Mouse (Mus musculus): Measurements from ENCODE around the gene Rwdd2a.
"Not testable (repeated sequence)": the region's sequence is repeated elsewhere in the genome, so short reads cannot be mapped to it uniquely, and the experiment has no call there.

The Rwdd2a gene

DNA sequence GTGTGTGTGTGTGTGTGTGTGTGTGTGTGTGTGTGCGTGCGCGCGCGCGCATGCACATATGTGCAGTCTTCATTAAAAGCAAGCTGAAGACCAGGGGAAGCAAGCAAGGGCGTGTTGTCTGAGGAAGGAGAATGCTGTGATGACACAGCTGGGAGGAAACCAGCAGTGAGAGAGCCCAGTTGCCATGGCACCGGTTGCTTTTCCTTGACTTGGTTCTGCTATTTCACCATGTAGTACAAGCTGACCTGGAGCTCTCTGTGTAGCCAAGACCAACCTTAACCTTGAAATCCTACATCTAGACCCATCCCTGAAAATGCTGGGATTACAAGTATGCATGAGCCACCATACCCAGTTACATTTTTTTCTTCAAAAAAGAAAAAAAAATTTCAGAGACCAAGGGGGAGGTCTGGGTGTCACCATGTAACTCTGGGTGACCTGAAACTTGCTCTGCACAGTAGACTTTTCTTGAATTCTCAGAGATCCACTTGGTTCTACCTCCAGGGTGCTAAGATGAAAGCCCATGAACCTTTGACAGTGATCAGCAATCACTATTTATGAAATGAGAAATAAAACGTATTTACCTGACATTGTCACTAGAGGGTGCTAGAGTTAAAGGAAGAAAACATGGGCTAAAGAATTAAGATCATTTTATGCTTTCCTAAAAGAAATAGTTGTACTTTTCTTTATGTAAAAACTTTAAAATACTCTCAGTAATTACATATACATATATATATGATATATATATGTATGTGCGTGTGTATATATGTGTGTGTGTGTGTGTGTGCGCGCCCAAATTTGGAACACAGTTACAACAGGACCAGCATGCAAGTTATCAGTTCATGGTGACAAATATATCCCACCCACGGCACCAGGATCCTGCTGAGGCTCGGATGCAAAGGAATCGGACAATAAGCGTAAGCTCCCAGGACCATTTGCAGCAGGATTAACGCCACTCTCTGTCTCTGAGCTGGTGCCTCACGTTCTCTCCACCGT is 21.2 kb downstream of the Rwdd2a start:
- peak in 1 of 2 experiments; percentile 15 for DNase-seq

DNA sequence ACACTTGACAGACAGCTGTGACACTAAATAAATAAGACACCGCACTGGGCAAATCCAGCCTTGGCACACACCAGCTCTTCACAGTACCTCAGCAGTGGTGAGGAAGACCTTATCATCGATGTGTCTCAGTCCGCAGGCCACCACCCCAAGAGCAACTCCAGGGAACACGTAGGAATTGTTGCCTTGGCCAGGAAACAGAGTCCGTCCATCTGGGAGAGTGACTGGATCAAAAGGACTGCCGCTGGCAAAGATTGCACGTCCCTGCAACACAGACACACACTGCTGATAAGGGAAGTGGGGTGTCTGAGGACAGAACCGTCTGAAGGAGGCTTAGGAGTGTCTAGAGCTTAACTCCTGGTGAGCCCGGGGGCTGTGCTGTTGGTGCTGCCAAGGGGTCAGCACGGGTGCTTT is 22.6 kb downstream of the Rwdd2a start:
- not testable (repeated sequence) for DNase-seq

DNA sequence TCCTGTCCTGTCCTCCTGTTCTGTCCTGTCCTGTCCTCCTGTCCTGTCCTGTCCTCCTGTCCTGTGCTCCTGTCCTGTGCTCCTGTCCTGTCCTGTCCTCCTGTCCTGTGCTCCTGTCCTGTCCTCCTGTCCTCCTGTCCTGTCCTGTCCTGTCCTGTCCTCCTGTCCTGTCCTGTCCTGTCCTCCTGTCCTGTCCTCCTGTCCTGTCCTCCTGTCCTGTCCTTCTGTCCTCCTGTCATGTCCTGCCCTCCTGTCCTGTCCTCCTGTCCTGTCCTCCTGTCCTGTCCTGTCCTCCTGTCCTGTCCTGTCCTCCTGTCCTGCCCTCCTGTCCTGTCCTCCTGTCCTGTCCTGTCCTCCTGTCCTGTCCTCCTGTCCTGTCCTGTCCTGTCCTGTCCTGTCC is 25.2 kb downstream of the Rwdd2a start:
- DNase-seq: not testable (repeated sequence)

DNA sequence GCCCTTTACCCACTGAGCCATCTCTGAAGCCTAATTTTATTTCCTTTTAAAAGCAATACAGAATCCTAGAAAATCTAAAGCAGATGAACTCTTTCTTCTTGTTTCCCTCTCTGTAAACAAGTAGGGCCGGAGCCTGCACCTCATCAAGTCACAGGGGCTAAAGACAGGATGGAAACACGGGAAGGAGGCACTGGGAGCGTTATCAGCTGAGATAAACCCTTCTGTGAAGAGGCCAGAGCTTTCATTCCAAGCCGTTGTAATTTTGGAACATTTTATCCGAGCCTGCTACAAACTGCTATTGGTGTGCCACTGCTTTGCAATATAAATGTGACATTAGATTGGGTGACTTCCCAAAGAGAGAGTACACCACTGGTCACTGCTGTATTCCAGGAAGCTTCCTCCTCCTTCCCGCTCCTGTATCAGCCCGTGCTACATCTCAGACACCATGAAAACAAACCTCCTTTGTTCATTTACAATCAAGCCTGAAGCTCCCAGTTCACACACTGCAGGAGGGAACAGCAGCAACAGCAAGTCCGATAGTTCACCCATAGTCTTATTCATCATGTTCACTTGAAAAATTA is 28.0 kb downstream of the Rwdd2a start:
- DNase-seq: no peak

DNA sequence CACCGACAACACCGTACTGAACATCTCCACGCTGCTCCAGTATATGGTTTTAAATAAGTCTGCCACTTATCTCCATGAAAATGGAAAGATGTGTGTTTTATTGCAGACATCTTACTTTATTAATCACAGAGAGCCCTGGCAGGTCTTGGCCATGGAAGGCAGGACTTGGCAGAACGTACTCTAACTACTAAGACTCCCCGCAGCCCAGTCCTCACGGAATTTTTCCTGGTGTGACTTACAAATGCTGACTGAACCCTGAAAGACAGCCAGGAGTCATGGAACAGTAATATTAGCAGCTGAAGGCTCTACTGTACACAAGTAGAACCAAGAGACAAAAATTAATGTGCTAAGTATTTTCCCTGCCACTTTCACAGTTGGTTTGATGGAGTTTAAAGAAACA is 34.0 kb downstream of the Rwdd2a start:
- DNase-seq: no peak

DNA sequence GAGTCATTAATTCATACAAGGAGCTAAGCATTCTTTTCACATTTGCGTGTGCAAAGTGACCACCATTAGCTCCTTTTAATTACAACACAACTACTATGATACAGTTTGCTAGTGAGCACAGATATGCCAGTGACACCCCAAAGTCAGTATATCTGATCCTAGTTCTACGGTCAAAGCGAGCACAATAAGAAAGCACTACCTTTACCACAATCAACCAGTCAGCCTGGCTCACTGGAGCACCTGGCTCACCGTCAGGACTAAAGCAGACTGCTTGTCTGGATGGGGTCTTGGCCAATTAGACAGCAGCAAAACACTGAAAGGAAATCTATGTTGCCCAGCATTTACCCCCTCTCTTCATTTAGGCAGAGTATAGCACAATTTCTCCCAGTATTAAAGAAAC is 40.3 kb downstream of the Rwdd2a start:
- no peak for DNase-seq

DNA sequence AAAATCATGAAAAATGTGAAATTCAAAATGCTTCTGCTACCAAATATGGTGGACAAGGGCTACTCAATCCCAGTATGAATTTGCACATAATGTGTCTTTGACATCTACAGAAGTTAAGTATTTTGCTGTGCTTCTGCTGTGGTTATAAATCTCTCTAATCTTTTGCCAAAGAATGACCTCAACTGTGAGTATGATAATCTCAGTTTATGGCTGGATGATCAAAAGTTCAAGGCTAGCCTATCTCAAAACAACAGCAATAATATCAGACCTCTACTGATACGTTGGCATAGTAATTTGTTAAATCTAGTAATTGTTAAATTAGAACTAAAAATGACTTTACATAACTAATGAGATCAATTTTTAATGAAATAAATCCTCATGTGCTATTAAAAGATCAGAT is 44.0 kb downstream of the Rwdd2a start:
- no peak for DNase-seq

DNA sequence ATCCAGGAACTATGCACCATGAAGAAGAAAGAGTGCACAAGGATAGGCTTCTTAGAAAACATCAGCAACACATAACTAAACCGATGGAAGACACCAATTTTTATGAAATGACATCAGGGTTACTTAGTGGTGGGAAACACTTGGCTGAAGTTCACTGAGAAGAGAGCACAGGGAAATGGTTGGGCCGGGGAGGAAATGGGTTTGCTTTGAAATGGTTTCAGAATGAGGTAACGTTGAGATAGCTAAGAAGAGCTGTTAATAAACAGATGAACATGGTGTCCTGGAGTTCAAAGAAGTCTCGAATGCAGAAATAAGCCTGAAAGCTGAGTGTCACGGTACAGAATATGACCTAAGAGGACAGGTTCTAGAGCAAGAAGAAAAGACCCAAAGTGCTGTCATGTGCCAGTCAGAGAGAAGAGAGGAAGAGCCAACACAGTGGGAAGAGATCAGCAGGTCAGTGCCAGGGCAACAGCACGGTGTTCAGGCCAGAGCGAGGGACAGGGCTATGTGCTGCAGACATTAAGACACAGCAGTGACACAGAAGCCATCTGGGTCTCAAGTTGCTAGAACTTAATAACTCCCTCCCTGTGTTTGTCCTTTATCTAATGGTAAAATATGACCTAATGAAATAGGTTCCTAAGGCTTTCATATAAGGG is 46.2 kb downstream of the Rwdd2a start:
- DNase-seq: no peak

DNA sequence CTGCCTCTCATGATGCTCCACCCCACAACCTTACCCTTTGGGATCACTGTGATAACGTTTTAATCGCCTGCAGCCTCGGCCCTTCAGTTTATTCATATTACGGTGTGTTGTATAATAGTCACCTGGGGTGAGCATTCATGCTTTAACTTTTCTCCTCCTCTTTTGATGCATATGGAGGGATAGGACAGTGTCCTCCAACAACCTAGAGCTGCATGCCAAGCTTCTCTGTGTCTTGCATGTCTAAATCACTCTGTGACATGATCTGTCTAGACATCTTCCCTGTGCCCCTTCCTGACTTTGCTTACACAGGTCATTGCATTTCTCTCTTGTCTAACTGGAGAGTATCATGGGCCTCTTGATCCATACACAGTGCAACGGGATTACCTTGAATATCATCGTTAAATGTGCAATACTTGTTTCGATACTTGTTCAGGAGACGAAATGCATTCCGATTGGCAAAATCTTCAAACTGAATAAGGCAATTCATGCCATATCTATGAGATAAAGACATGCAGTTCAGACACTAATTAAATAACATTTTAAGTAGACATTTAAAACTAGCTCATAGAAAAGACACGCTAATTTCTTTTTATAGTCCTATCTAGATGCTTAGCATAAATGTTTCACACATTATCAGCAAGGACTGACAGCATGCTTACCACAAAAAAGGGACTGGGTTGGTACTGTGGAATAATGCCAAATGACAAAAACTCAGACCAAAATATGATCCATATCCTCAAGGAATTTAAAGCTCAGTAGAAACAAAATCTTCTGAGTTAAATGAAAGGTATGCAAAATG is 47.7 kb downstream of the Rwdd2a start:
- DNase-seq: no peak

DNA sequence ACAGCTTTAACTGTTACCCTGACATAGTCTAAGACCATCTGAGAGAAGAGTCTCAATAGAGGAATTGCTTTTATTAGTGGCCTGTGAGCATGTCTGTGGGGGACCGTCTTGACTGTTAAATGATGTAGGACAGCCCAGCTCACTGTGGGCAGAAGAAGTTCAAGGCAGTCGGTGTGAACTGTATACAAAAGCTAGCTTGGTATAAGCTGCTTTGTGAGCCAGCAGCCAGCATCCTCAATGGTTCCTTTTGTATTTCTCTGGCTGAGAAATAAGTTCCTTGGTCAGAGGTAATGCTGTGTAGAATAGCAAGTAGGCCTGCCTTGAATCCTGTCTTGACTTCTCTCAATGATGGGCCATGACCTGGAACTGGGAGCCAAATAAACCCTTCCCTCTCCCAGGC is 50.3 kb downstream of the Rwdd2a start:
- DNase-seq: no peak

DNA sequence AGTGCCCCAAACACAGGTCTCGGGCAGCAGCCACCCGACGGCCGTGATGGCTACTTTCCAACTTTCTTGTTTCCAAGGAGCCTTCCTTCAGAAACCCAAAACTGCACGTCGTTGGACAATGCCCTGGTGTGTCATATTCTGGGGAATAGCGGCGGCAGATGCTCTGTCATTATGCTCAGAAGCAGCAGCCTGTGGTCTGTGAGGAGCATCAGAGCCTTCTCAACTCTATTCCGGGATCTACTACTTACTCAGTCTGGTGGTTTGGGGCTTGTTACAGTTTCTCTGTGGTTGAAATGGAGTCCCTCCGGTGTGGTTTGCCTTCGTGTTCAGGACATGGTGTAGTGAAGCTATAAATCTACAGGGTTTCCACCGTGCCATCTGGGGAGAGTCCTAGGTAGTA is 52.2 kb downstream of the Rwdd2a start:
- DNase-seq: no peak
